Mouse (Mus musculus) brain, embryonic 14.5 days (tissue): Measurements from ENCODE around the gene Ppfia3.

Experiments used
- CTCF ChIP-seq: fragments of 200-500 bp; IDR thresholded peaks from 2 replicates; pipeline ENCODE4 v1.5.1; 2012; ENCODE audit warnings: inconsistent platforms, mild to moderate bottlenecking, moderate library complexity, borderline replicate concordance; ENCODE audit not compliant: insufficient read depth, insufficient read length; ENCODE audit errors: extremely low read depth
- POLR2A ChIP-seq: fragments of 200-500 bp; IDR thresholded peaks from 2 replicates; pipeline ENCODE4 v1.6.1; 2012; ENCODE audit warnings: mild to moderate bottlenecking, inconsistent platforms, borderline replicate concordance; ENCODE audit not compliant: poor library complexity, insufficient read depth, insufficient read length, severe bottlenecking; ENCODE audit errors: extremely low read depth

GRCm38 (mm10) chr7:45369022-45369745 lies 2.4 kb upstream of the Ppfia3 start:
- no peak for TF ChIP-seq CTCF
- no peak for TF ChIP-seq POLR2A
